Mouse (Mus musculus): ENCODE measurements around the gene March2.

March2 gene

GRCm38 (mm10) chr17:33717246-33717645, 1.2 kb downstream of the March2 start:
- no peak for DNase-seq

DNA sequence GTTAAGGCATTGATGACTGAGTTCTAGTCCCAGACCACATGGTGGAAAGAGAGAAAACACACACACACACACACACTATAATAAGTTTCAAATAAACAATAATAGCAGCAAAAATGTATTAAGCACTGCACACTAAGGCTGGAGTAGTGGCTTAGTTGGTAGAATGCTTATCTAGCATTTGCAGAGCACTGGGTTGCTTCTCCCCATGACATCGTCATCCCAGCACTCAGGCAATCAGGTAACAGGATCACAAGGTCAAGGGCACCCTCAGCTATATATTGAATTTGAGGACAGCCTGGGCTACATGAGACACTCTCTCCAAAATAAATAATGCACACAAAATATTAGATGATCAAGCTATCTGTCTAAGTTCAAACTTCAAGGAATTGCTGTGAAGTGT, 3.7 kb downstream of the March2 start:
- DNase-seq = no peak

DNA sequence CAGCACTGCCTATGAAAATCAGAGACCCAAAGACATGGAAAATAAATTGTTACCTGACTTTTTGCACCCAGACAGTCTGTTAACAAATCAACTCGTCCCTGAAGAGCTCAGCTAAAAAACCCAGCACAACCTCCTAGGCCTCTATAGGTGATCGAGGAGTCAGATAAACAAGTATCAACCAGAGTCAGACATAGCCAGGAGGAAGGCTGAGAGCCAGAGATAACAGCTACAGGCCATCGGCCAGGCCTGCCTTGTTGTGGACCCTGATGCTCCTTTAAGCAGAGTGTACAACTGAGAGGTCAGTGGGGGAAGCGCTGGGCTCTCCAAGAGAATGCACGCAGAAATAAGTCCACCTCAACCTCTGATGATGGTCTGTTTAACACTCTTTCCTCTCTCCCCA, 5.2 kb downstream of the March2 start:
- DNase-seq = no peak

DNA sequence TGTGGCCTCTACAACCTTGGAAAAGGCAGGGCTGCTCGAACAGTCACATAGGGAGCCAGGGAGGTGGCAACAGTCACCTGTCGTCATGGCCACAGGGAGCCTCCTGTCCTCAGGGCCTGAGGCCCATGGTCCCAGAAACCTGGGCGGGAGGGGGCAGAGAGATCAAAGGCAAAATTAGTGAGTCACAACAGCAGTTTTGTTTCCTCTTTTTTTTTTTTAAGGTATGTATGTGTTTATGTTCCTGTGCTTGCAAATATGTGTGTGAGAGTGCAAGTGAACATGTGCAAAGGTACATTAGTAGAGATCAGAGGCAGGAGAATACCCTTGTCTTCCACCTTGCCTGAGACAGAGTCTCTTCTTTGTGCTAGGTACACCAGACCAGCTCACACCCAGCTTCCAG, 8.6 kb downstream of the March2 start:
- no peak for DNase-seq

DNA sequence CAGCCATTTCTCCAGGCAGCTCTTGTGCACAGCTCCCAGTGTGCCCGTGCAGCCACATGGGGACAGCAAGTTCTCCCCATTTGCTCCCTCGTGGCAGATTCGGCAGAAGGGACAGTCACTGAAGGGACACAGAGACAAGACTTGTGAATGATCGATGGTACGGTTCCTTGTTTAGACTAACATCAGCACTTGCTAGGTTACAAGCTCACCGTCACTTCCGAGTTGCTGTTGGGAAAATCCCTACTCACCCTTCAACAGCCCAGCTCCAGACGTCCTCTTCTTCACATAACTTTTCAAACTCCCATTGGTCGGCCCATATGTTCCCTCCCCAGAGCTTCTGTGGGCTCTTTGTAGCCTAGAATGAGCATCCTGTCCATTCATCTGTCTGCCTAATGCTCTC, 15.4 kb downstream of the March2 start:
- DNase-seq = no peak

DNA sequence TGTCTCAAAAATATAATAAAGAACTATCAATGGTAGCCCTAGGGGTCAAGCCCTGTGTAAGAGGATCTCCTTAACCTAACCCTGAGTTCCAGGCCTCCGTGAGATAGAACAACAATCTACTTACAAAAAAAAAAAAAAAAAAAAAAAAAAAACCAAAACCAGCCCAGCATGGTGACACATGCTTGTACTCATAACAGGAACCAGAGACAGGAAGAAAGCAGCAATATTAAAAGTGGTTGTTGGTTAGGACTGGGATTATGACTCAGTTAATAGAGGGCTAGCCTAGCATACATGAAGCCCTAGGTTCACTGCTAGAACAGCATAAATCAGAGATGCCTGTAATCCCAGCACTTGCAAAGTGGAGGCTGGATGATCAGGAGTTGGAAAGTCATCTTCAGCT, 16.3 kb downstream of the March2 start:
- no peak for DNase-seq

- no peak for DNase-seq
Measured at GRCm38 (mm10) chr17:33695471-33695870, 23.0 kb downstream of the March2 start.

- DNase-seq = no peak
Measured at GRCm38 (mm10) chr17:33686760-33687159, 31.7 kb downstream of the March2 start, which contains the start of gene Hnrnpm. Gene Hnrnpm (minus strand): TSS chr17:33686860.

GRCm38 (mm10) chr17:33685249-33685653, 33.2 kb downstream of the March2 start:
- peak; percentile 98 to 99 for DNase-seq

- DNase-seq = peak; percentile 80 to 81
Measured at GRCm38 (mm10) chr17:33684671-33685231, 33.7 kb downstream of the March2 start.

DNA sequence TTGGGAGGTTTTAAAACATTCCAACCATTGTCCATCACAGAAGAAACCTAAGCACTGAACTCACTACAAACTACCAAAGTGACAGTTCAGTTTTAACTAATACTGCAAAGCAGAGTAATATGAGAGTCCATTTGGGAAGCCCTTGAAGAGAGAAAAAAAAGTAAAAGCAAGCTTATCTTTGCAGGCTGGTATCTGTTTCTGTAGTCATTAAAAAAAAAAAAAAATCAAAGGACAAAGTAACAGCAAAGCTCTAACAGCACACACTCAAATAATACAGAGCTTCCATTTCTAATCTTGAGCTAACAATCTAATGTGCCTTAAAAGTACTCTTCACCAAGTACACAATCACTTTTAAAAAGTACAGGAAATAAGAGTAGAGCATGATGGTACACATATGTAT, 36.7 kb downstream of the March2 start:
- DNase-seq = no peak

DNA sequence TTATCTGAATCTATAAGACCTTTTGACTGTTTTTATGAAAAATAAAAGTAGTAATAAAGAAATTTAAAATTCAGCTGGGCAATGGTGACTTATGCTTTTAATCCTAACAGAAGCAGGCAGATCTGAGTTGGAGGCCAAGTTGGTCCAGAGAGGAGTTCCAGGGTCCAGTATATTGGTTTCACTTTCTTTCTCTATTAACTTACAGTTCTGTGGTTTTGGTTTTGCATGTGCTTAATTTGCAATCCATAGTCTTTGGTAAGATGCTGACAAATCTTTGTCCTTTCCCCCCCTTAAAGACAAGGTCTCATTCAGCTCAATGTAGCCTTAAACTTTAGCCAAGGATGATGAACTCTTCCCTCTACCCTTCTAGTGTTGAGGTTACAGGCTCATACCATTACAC, 39.7 kb downstream of the March2 start:
- DNase-seq = no peak

DNA sequence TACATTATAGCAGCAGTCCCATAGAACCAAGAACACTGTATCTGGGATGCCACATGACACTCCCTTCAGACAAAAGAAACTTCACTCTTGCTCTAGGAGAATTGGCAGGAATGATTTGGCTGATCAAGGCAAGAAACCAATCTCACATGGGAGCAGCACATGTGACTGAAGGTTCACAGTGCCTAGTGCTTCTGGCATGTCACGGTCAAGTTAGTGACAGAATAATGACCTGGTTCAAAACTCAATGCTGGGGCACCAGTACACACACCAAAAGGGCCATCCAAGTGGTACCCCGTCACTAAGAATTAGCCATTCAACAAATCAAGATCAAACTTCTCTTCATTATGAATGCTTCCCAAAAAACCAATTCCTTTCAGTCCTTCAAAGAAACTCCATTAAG, 42.4 kb downstream of the March2 start:
- no peak for DNase-seq

GRCm38 (mm10) chr17:33675452-33675851, 43.0 kb downstream of the March2 start:
- DNase-seq = peak; percentile 16 to 32

DNA sequence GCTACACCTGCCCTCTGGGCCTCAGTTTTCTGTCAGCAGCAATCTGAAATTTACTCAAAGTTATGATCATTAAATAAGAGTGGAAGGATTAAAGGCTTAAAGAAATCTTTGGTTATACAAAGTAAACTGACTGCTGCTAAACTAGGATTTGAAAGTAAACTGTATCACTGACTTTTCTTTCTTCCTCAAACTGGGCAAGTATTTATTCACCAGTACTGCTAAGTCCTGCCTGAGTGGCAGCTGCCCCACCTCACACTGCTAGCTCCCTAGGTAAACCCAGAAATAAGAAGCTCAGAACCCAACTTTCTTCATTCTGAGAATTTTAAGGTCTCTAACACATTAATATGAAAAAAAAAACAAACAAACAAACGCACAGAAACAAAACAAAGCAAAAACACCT, 44.6 kb downstream of the March2 start:
- no peak for DNase-seq

DNA sequence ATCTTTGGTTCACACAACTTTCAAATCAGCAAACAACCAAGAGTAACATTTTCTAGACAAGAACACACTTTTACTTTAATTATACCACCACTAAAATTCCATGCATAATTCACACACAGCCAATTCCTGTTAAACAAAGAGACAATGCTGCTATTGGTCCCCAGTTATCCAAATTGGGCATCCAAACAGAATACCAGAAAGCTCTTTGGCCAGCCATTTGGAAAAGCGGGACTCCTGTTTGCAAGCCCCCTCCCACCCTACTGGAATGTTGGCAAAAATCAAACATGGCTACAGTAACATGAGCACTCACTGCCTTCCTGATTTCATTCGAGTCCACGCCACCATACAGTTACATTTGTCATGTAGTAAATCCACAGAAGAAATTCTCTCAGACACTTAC, 48.8 kb downstream of the March2 start:
- DNase-seq = no peak

- DNase-seq = no peak
Measured at GRCm38 (mm10) chr17:33666813-33667212, 51.7 kb downstream of the March2 start.

- no peak for DNase-seq
Measured at GRCm38 (mm10) chr17:33649781-33650475, 68.5 kb downstream of the March2 start.

- no peak for DNase-seq
Measured at GRCm38 (mm10) chr17:33645073-33645472, 73.4 kb downstream of the March2 start.

- no peak for DNase-seq
Measured at GRCm38 (mm10) chr17:33644068-33644467, 74.4 kb downstream of the March2 start.

DNA sequence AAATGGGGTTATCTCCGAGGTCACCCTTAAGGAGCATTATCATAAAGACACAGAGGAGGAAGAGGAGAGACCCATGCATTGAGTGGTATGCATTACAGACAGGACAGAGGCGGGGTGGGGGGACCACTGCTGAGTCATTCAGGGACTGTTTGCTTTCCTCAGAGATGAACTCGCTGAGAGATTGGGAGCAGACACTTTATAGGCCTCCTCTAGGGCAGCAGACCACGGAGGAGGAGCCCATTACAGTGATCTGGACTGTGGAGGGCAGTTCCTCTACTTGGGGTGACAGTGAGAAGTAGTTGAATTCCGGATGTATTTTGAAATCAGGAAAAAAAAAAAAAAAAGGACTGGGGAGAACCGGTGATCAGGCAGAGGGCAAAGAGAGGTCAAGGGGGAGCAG, 78.7 kb downstream of the March2 start:
- DNase-seq = no peak

DNA sequence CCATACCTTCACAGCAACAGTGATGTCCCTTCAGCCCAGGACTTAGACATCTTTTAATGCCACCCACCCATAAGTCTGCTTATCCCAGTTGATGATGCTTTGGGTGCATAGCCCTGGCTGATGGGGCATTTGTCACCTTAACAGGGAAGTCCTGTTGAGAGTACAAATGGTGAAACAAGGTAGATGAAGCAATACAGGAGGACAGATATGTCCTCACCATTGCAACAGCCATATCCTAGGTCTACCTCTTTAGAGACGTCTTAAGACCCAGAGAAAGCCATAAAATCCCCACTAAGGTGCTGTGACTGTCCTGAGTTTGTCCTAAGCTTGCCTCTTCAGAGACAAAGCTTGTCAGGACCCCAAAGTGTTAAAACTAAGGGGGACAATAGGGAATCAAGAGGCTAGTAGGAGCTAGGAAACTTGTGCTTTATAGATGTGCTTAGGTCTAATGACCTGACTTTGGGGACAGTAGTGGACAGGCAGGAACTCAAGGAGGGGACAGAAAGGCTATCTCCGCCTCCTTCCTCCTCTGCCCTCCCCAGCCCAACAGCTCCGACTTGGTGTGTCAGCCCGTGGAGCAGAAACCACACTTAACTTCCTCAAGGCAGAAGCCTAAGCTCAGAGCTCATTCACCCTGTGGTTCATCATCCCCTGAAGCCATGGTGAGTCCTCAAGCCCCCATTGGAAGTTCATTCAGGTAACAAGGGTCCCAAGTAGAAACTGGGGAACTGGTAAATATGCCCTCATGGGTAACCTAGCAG, 80.8 kb downstream of the March2 start, which contains the start of gene Pram1:
Gene Pram1 (plus strand): TSS at position 541 of the 761 bp plus-strand sequence.
- no peak for DNase-seq

DNA sequence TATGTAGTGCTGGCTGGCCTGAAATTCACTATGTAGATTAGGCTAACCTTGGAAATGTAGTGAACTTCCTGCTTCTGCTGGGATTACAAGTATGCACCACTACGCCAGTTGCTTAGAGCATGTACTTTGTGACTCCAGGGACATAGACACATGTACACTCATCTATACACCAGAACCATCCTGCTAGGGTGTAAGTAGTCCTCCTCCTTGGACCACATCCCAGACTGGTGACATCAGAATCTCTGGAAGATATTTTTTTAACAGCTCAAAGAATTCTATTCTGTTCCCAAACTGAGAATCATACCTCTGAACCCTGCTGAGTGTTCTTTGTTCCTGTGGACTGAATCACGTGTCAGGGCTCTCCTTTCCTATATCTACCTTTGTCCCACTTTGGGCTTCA, 81.4 kb downstream of the March2 start:
- no peak for DNase-seq
